Mouse (Mus musculus) megakaryocyte-erythroid progenitor cell, adult 5 weeks (primary cell): ENCODE results near the gene Cypt1. TPM values are rescaled to one million over a fixed set of nuclear protein-coding genes. Genes with fewer than 3 reads are reported as not detected.

Experiments
- polyA plus RNA-seq: library from polyadenylated mRNA; stranded (reverse); fragments of >175 nt; gene quantifications from 2 replicates; pipeline ENCODE4 v1.2.3, GENCODE M21; 2012

Cypt1 gene
- not detected in 2 replicates for polyA plus RNA-seq

DNA sequence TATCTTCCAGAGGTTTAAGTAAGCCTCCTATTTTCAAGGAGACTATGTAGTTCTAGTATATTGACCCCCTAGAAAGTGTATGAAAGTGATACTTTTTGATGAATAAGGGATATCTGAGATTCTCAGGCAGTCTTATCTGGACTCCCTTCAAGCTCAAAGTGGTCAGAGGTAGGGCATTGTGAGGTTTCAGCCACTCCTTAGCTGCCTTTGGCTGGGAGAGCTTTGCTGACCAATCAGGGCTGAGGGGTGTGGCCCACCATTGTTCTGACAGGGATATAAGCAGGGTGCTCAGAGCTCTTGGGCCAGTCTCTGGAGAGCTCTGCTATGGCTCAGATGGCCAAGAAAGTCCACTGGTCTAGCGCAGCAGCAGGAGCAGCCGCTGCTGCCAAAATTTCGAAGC, at the start of gene Cypt1:
Gene Cypt1 (plus strand): TSS at position 301 of the 400 bp plus-strand sequence.

Other genes with a start within 250 kb of the Cypt1 start
- gene Maoa, start 96.8 kb downstream of the Cypt1 start, polyA plus RNA-seq = 0.35 and 0.44 TPM in 2 replicates